Mouse (Mus musculus): ENCODE measurements around the gene Ano7.
"Not testable (repeated sequence)": the region's sequence is repeated elsewhere in the genome, so short reads cannot be mapped to it uniquely, and the experiment has no call there.

The Ano7 gene

DNA sequence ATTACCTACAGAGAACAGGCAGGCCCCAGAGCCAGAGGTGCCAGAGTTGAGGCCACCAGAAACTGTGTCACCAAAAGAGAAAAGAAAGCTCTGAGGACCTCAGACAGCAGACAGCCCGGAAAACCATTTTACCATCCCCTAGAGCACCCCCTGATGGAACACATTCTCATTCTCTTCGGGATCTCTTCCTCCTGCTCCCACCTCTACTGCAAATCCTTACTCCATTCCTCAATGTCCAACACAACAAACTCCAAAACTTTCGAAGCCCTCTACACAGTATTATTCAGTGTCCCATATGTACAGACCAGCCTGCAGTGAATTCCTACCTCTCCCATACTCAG, 72.1 kb downstream of the Ano7 start:
- DNase-seq (ENCODE audit: low spot score in 2 of 2) = no peak

DNA sequence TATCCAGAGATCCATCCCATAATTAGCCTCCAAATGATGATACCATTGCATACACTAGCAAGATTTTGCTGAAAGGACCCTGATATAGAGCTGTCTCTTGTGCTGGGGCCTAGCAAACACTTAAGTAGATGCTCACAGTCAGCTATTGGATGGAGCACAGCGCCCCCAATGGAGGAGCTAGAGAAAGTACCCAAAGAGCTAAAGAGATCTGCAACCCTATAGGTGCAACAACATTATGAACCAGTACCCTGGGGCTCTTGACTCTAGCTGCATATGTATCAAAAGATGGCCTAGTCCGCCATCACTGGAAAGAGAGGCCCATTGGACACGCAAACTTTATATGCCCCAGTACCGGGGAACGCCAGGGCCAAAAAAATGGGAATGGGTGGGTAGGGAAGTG, 76.4 kb downstream of the Ano7 start:
- not testable (repeated sequence) for DNase-seq (ENCODE audit: low spot score in 2 of 2)

GRCm38 (mm10) chr1:93453721-93454255, 80.1 kb downstream of the Ano7 start:
- DNase-seq (ENCODE audit: low spot score in 2 of 2) = no peak
